Mouse (Mus musculus) liver, adult (tissue): ENCODE data around the gene Gm17087.

Source experiments
- GATA4 ChIP-seq: IDR thresholded peaks from 2 replicates; pipeline ENCODE4 v1.6.1; 2014; ENCODE audit warnings: mild to moderate bottlenecking, low read length; ENCODE audit not compliant: insufficient replicate concordance

Gm17087 gene

GRCm38 (mm10) chr17:8566850-8567249, at the start of gene Gm17087:
Gm17087 (minus strand) TSS chr17:8566950.
- no peak for TF ChIP-seq GATA4

- TF ChIP-seq GATA4: no peak
Measured at GRCm38 (mm10) chr17:8613882-8614551, 47.3 kb upstream of the Gm17087 start.

GRCm38 (mm10) chr17:8611916-8612315, 45.2 kb upstream of the Gm17087 start:
- no peak for TF ChIP-seq GATA4

- TF ChIP-seq GATA4: no peak
Measured at GRCm38 (mm10) chr17:8606695-8607094, 39.9 kb upstream of the Gm17087 start.

- no peak for TF ChIP-seq GATA4
Measured at GRCm38 (mm10) chr17:8605921-8606320, 39.2 kb upstream of the Gm17087 start.

- no peak for TF ChIP-seq GATA4
Measured at GRCm38 (mm10) chr17:8602976-8603375, 36.2 kb upstream of the Gm17087 start.

- no peak; the same call in 1 of the 2 replicates for TF ChIP-seq GATA4
Measured at GRCm38 (mm10) chr17:8597790-8598189, 31.0 kb upstream of the Gm17087 start.

- TF ChIP-seq GATA4: no peak
Measured at GRCm38 (mm10) chr17:8592427-8593277, 25.9 kb upstream of the Gm17087 start.

- no peak for TF ChIP-seq GATA4
Measured at GRCm38 (mm10) chr17:8581579-8581978, 14.8 kb upstream of the Gm17087 start.

GRCm38 (mm10) chr17:8580360-8580759, 13.6 kb upstream of the Gm17087 start:
- no peak for TF ChIP-seq GATA4

GRCm38 (mm10) chr17:8573542-8574260, 7.0 kb upstream of the Gm17087 start:
- no peak for TF ChIP-seq GATA4

- no peak for TF ChIP-seq GATA4
Measured at GRCm38 (mm10) chr17:8562886-8563280, 3.9 kb downstream of the Gm17087 start.

GRCm38 (mm10) chr17:8562101-8562885, 4.5 kb downstream of the Gm17087 start:
- TF ChIP-seq GATA4: no peak

- no peak for TF ChIP-seq GATA4
Measured at GRCm38 (mm10) chr17:8557926-8558325, 8.8 kb downstream of the Gm17087 start.

- TF ChIP-seq GATA4: no peak
Measured at GRCm38 (mm10) chr17:8556223-8556622, 10.5 kb downstream of the Gm17087 start.
